In the genomic region with DNA sequence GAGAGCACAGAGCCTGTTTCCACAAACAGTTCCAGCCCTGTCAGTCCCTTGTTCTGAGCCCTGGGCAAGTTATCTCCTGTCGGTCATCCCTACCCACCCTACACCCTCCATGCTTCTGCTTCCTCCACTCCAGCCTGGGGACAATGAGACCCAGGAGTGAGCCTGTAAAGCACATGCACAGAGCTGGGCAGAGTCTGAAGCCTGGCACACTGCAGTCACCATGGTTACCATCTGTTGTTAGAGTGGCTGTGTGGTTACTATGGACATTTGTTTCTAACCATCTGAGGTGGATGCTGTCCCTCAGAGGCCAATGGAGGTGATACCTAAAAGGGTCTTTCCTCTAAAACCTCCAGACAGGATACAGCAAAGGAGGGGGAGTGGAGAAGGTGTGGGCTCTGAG, we compare ENCODE assay signal across 24 mouse cellular contexts. TPM values are rescaled to one million over a fixed set of nuclear protein-coding genes. Genes with fewer than 3 reads are reported as not detected.
DNase-seq lines count a peak whose midpoint lies in the region; ATAC-seq lines count a peak whose summit lies in the region.
"Had no signal": no experiment of that assay in that cellular context is flagged by ENCODE, and none has a peak within 500 bp of the region (broad histone marks: within the 10 kb centered on the region; RNA-seq: fewer than 3 reads in every experiment).

No protein-coding gene starts in this region.

- H3K9ac ChIP-seq in forebrain, embryonic 13.5 days, result no peak overlapping the region
- no peak overlapping the region for H3K9ac ChIP-seq in forebrain, embryonic 11.5 days (ENCODE audit: low read length)
- H3K9ac ChIP-seq in neural tube, embryonic 15.5 days (replicated peaks), result no peak overlapping the region
- H3K9ac ChIP-seq: liver, embryonic 13.5 days had no signal

- no peak overlapping the region for H3K27ac ChIP-seq in forebrain, embryonic 13.5 days
- H3K27ac ChIP-seq in forebrain, embryonic 11.5 days (ENCODE audit: low read depth, low read length), result no peak overlapping the region
- H3K27ac ChIP-seq in neural tube, embryonic 15.5 days (replicated peaks), result no peak overlapping the region
- H3K27ac ChIP-seq: embryonic facial prominence, embryonic 10.5 days; gastrocnemius, adult 2 months; liver, embryonic 13.5 days; stomach, postnatal 0 days had no signal

- ATAC-seq in forebrain, embryonic 13.5 days, result peak; percentile 61; the same call in 1 of the 2 replicates
- ATAC-seq in forebrain, embryonic 11.5 days (replicated peaks; ENCODE audit: low FRiP score), result no peak
- peak; percentile 78; the same call in 1 of the 2 replicates for ATAC-seq in neural tube, embryonic 15.5 days (ENCODE audit: low FRiP score)

- DNase-seq in forebrain, embryonic 11.5 days (ENCODE audit: low spot score), result no peak
- DNase-seq in layer of hippocampus, adult 18-20 months (ENCODE audit: low spot score in 2 of 2), result peak; percentile 30 to 59
- DNase-seq in layer of hippocampus, adult 9-10 months (ENCODE audit: low spot score), result no peak
- DNase-seq in retina, postnatal 1 day, result peak; percentile 19
- DNase-seq in retina, embryonic 14.5 days (ENCODE audit: low spot score), result no peak
- DNase-seq in cerebellum, postnatal 14 days, result no peak
- DNase-seq: adrenal gland, postnatal 25 days; cerebellum, postnatal 36 days; gastrocnemius, adult 2 months; heart, adult 18-20 months; heart, postnatal 10 days; liver, embryonic 13.5 days; lung, postnatal 10 days; thymus, postnatal 25 days had no signal

- no peaks in the 10 kb centered on the region for H3K4me1 ChIP-seq in forebrain, embryonic 13.5 days
- no peaks in the 10 kb centered on the region for H3K4me1 ChIP-seq in forebrain, embryonic 11.5 days (replicated peaks; ENCODE audit: control insufficient read depth, insufficient read depth, low read length)
- no peaks in the 10 kb centered on the region for H3K4me1 ChIP-seq in neural tube, embryonic 15.5 days
- H3K4me1 ChIP-seq: embryonic facial prominence, embryonic 10.5 days; liver, embryonic 13.5 days had no signal

- no peak overlapping the region for H3K4me3 ChIP-seq in forebrain, embryonic 13.5 days
- no peak overlapping the region for H3K4me3 ChIP-seq in forebrain, embryonic 11.5 days (ENCODE audit: low read depth, low read length)
- H3K4me3 ChIP-seq in neural tube, embryonic 15.5 days (replicated peaks), result no peak overlapping the region
- H3K4me3 ChIP-seq: embryonic facial prominence, embryonic 10.5 days; erythroblast, embryonic 14.5 days; gastrocnemius, adult 2 months; liver, embryonic 13.5 days had no signal

- H3K27me3 ChIP-seq in forebrain, embryonic 13.5 days, result no peaks in the 10 kb centered on the region
- H3K27me3 ChIP-seq in forebrain, embryonic 11.5 days (ENCODE audit: control insufficient read depth, insufficient read depth, low read length), result no peaks in the 10 kb centered on the region
- H3K27me3 ChIP-seq in neural tube, embryonic 15.5 days (replicated peaks), result no peaks in the 10 kb centered on the region; the same call in 1 of the 2 replicates
- H3K27me3 ChIP-seq: liver, embryonic 13.5 days had no signal

- no peaks in the 10 kb centered on the region for H3K9me3 ChIP-seq in forebrain, embryonic 13.5 days (replicated peaks)
- no peaks in the 10 kb centered on the region for H3K9me3 ChIP-seq in forebrain, embryonic 11.5 days (ENCODE audit: control insufficient read depth, low read length)
- no peaks in the 10 kb centered on the region for H3K9me3 ChIP-seq in neural tube, embryonic 15.5 days (replicated peaks)
- H3K9me3 ChIP-seq: embryonic facial prominence, embryonic 10.5 days; liver, embryonic 13.5 days had no signal

- H3K36me3 ChIP-seq in forebrain, embryonic 13.5 days (ENCODE audit: poor library complexity, severe bottlenecking), result no peaks in the 10 kb centered on the region
- H3K36me3 ChIP-seq in forebrain, embryonic 11.5 days (ENCODE audit: control insufficient read depth, insufficient read depth, low read length), result no peaks in the 10 kb centered on the region
- no peaks in the 10 kb centered on the region for H3K36me3 ChIP-seq in neural tube, embryonic 15.5 days
- H3K36me3 ChIP-seq: embryonic facial prominence, embryonic 10.5 days; liver, embryonic 13.5 days had no signal

- 88% methylated on average over 1 of the region's 1 CpGs for WGBS in forebrain, embryonic 13.5 days
- 70% methylated on average over 1 of the region's 1 CpGs for WGBS in forebrain, embryonic 11.5 days
- 71% methylated on average over 1 of the region's 1 CpGs for WGBS in neural tube, embryonic 15.5 days

- H3K4me2 ChIP-seq in forebrain, embryonic 13.5 days, result no peak overlapping the region
- no peak overlapping the region for H3K4me2 ChIP-seq in forebrain, embryonic 11.5 days (ENCODE audit: low read depth, low read length, severe bottlenecking)
- H3K4me2 ChIP-seq in neural tube, embryonic 15.5 days, result no peak overlapping the region
- H3K4me2 ChIP-seq: liver, embryonic 13.5 days had no signal

RNA-seq across cellular contexts. Expression of a gene that starts 5.0 kb away (rescaled TPM):
- 0.22 and 0.62 TPM in 2 replicates for polyA plus RNA-seq in forebrain, embryonic 13.5 days (2015; fragmentation: Nextera tagmentation; extraction: Ambion mirVana)
- polyA plus RNA-seq in forebrain, embryonic 11.5 days (2014; fragmentation: Nextera tagmentation; extraction: Ambion mirVana), result 0.28 and 0.37 TPM in 2 replicates
- total RNA-seq in layer of hippocampus, adult 18-20 months (2021), result 1 to 10 TPM in 1 of 2 experiments, under 1 TPM in 1; 0.74 to 1.5 TPM
- 0.19 and 0.40 TPM in 2 replicates for polyA plus RNA-seq in neural tube, embryonic 15.5 days (2015; fragmentation: Nextera tagmentation; extraction: Ambion mirVana)
- total RNA-seq: adrenal gland, postnatal 25 days; CH12.LX; gastrocnemius, adult 2 months had no signal
- polyA plus RNA-seq: embryonic facial prominence, embryonic 10.5 days; erythroblast, embryonic 14.5 days; intestine, embryonic 14.5 days; kidney, embryonic 14.5 days; limb, embryonic 11.5 days; liver, embryonic 13.5 days; neural tube, embryonic 11.5 days had no signal

RNA-seq across cellular contexts. Expression of a gene that starts 25.6 kb away (rescaled TPM):
- polyA plus RNA-seq in forebrain, embryonic 13.5 days (2015; fragmentation: Nextera tagmentation; extraction: Ambion mirVana), result 7.0 and 7.5 TPM in 2 replicates
- 7.9 and 8.9 TPM in 2 replicates for polyA plus RNA-seq in forebrain, embryonic 11.5 days (2014; fragmentation: Nextera tagmentation; extraction: Ambion mirVana)
- 100 to 1,000 TPM; 118 to 123 TPM for total RNA-seq in layer of hippocampus, adult 18-20 months (2021)
- 13.1 and 14.3 TPM in 2 replicates for polyA plus RNA-seq in neural tube, embryonic 15.5 days (2015; fragmentation: Nextera tagmentation; extraction: Ambion mirVana)

RNA-seq across cellular contexts. Expression of a gene that starts 38.4 kb away (rescaled TPM):
- polyA plus RNA-seq in forebrain, embryonic 13.5 days (2015; fragmentation: Nextera tagmentation; extraction: Ambion mirVana), result 0.10 TPM in 1 of 2 replicates, not detected in the other
- polyA plus RNA-seq in forebrain, embryonic 11.5 days (2014; fragmentation: Nextera tagmentation; extraction: Ambion mirVana), result 0.29 TPM in 1 of 2 replicates, not detected in the other
- total RNA-seq in layer of hippocampus, adult 18-20 months (2021), result under 1 TPM; 0.27 to 0.41 TPM
- 0.15 TPM in 1 of 2 replicates, not detected in the other for polyA plus RNA-seq in neural tube, embryonic 15.5 days (2015; fragmentation: Nextera tagmentation; extraction: Ambion mirVana)
- total RNA-seq: gastrocnemius, adult 2 months had no signal
- polyA plus RNA-seq: embryonic facial prominence, embryonic 10.5 days; erythroblast, embryonic 14.5 days; kidney, embryonic 14.5 days; limb, embryonic 11.5 days; neural tube, embryonic 11.5 days had no signal

RNA-seq across cellular contexts. Expression of a gene that starts 53.6 kb away (rescaled TPM):
- 1.5 and 2.3 TPM in 2 replicates for polyA plus RNA-seq in forebrain, embryonic 13.5 days (2015; fragmentation: Nextera tagmentation; extraction: Ambion mirVana)
- 2.1 TPM in 2 replicates for polyA plus RNA-seq in forebrain, embryonic 11.5 days (2014; fragmentation: Nextera tagmentation; extraction: Ambion mirVana)
- total RNA-seq in layer of hippocampus, adult 18-20 months (2021), result 10 to 100 TPM; 57.7 to 61.3 TPM
- 3.7 and 4.5 TPM in 2 replicates for polyA plus RNA-seq in neural tube, embryonic 15.5 days (2015; fragmentation: Nextera tagmentation; extraction: Ambion mirVana)

Comparison
In these comparisons a context has a peak if more than half of its experiments do, and no peak if none do; other contexts are left out.
1. DNase-seq: peak in layer of hippocampus, adult 18-20 months (2 of 2) and retina, postnatal 1 day (single experiment); none in forebrain, embryonic 11.5 days (single experiment), layer of hippocampus, adult 9-10 months (single experiment), retina, embryonic 14.5 days (single experiment) and cerebellum, postnatal 14 days (0 of 2).